ENCODE assay signal across 26 mouse cellular contexts in genomic region chr1:78483430-78483829, GRCm38 (mm10). TPM values are rescaled to one million over a fixed set of nuclear protein-coding genes. Genes with fewer than 3 reads are reported as not detected.
DNase-seq lines count a peak whose midpoint lies in the region; ATAC-seq lines count a peak whose summit lies in the region.
"Had no signal": no experiment of that assay in that cellular context is flagged by ENCODE, and none has a peak within 500 bp of the region (broad histone marks: within the 10 kb centered on the region; RNA-seq: fewer than 3 reads in every experiment).

No protein-coding gene starts in this region.

- H3K4me2 ChIP-seq in embryonic facial prominence, embryonic 13.5 days, result no peak overlapping the region
- H3K4me2 ChIP-seq in intestine, embryonic 15.5 days (replicated peaks), result peak overlapping the region; percentile 14; the same call in 1 of the 2 replicates
- no peak overlapping the region for H3K4me2 ChIP-seq in stomach, embryonic 16.5 days (ENCODE audit: low read depth, low read length)
- H3K4me2 ChIP-seq in hindbrain, embryonic 11.5 days (replicated peaks; ENCODE audit: low read depth, low read length), result no peak overlapping the region
- H3K4me2 ChIP-seq: embryonic facial prominence, embryonic 12.5 days; forebrain, embryonic 12.5 days; heart, embryonic 13.5 days; hindbrain, embryonic 12.5 days had no signal

- no peaks in the 10 kb centered on the region for H3K27me3 ChIP-seq in embryonic facial prominence, embryonic 13.5 days
- no peaks in the 10 kb centered on the region for H3K27me3 ChIP-seq in embryonic facial prominence, embryonic 10.5 days (replicated peaks; ENCODE audit: low read depth, poor library complexity, severe bottlenecking)
- H3K27me3 ChIP-seq in intestine, embryonic 15.5 days (replicated peaks), result no peaks in the 10 kb centered on the region
- H3K27me3 ChIP-seq in stomach, embryonic 16.5 days (ENCODE audit: control insufficient read depth, insufficient read depth, low read length), result no peaks in the 10 kb centered on the region
- no peaks in the 10 kb centered on the region for H3K27me3 ChIP-seq in hindbrain, embryonic 11.5 days (ENCODE audit: control insufficient read depth, insufficient read depth, low read length)
- H3K27me3 ChIP-seq: embryonic facial prominence, embryonic 12.5 days; forebrain, embryonic 12.5 days; heart, embryonic 13.5 days; hindbrain, embryonic 12.5 days had no signal

- 84% methylated on average over 3 of the region's 3 CpGs for WGBS in embryonic facial prominence, embryonic 13.5 days
- 85% methylated on average over 3 of the region's 3 CpGs for WGBS in embryonic facial prominence, embryonic 10.5 days
- 60% methylated on average over 3 of the region's 3 CpGs for WGBS in intestine, embryonic 15.5 days
- WGBS in macrophage (ENCODE audit: missing documents), result 97% methylated on average over 3 of the region's 3 CpGs
- WGBS in stomach, embryonic 16.5 days, result 66% methylated on average over 3 of the region's 3 CpGs
- 93% methylated on average over 3 of the region's 3 CpGs for WGBS in hindbrain, embryonic 11.5 days

- H3K4me1 ChIP-seq in embryonic facial prominence, embryonic 13.5 days, result peaks cover 36% of the 10 kb centered on the region
- peaks cover 28% of the 10 kb centered on the region for H3K4me1 ChIP-seq in embryonic facial prominence, embryonic 10.5 days
- H3K4me1 ChIP-seq in intestine, embryonic 15.5 days (replicated peaks), result peaks cover 13% of the 10 kb centered on the region; the same call in 1 of the 2 replicates
- H3K4me1 ChIP-seq in stomach, embryonic 16.5 days (ENCODE audit: control insufficient read depth, insufficient read depth, low read length), result peaks cover 9% of the 10 kb centered on the region
- H3K4me1 ChIP-seq in hindbrain, embryonic 11.5 days (replicated peaks; ENCODE audit: control insufficient read depth, insufficient read depth, low read length), result no peaks in the 10 kb centered on the region

- DNase-seq in embryonic facial prominence, embryonic 10.5 days (ENCODE audit: low spot score), result no peak
- DNase-seq in kidney, adult 8-10 months, result no peak
- no peak for DNase-seq in hindbrain, embryonic 11.5 days (ENCODE audit: low spot score)
- DNase-seq in gastrocnemius, adult 18-20 months (ENCODE audit: low spot score), result no peak
- DNase-seq: adrenal gland, postnatal 10 days; B cell, adult 2 months; cerebellum, adult 2 months; cerebellum, postnatal 10 days; embryo, embryonic 11 days; gastrocnemius, postnatal 14 days; heart, postnatal 36 days had no signal

- H3K36me3 ChIP-seq in embryonic facial prominence, embryonic 13.5 days, result peaks cover 19% of the 10 kb centered on the region
- H3K36me3 ChIP-seq in embryonic facial prominence, embryonic 10.5 days (replicated peaks), result peaks cover 36% of the 10 kb centered on the region
- peaks cover 4% of the 10 kb centered on the region; the same call in 1 of the 2 replicates for H3K36me3 ChIP-seq in intestine, embryonic 15.5 days
- H3K36me3 ChIP-seq in macrophage (ENCODE audit: inconsistent target), result peaks cover 21% of the 10 kb centered on the region; the same call in 1 of the 2 replicates
- H3K36me3 ChIP-seq in stomach, embryonic 16.5 days (ENCODE audit: control insufficient read depth, insufficient read depth, low read length), result peaks cover 4% of the 10 kb centered on the region; the same call in 1 of the 2 replicates
- H3K36me3 ChIP-seq in hindbrain, embryonic 11.5 days (ENCODE audit: control insufficient read depth, insufficient read depth, low read length), result no peaks in the 10 kb centered on the region

- peaks cover 82% of the 10 kb centered on the region for H3K79me2 ChIP-seq in macrophage (ENCODE audit: inconsistent target)

- H3K9ac ChIP-seq in embryonic facial prominence, embryonic 13.5 days, result no peak overlapping the region
- no peak overlapping the region for H3K9ac ChIP-seq in intestine, embryonic 15.5 days
- H3K9ac ChIP-seq in stomach, embryonic 16.5 days (ENCODE audit: low read length), result no peak overlapping the region
- H3K9ac ChIP-seq in hindbrain, embryonic 11.5 days (ENCODE audit: low read depth, low read length), result no peak overlapping the region
- H3K9ac ChIP-seq: embryonic facial prominence, embryonic 12.5 days; forebrain, embryonic 12.5 days; heart, embryonic 13.5 days; hindbrain, embryonic 12.5 days had no signal

- no peaks in the 10 kb centered on the region for H3K9me3 ChIP-seq in embryonic facial prominence, embryonic 13.5 days
- H3K9me3 ChIP-seq in embryonic facial prominence, embryonic 10.5 days, result no peaks in the 10 kb centered on the region
- H3K9me3 ChIP-seq in intestine, embryonic 15.5 days, result no peaks in the 10 kb centered on the region
- no peaks in the 10 kb centered on the region for H3K9me3 ChIP-seq in stomach, embryonic 16.5 days (replicated peaks; ENCODE audit: control insufficient read depth, low read length)
- H3K9me3 ChIP-seq in hindbrain, embryonic 11.5 days (ENCODE audit: control insufficient read depth, low read length), result no peaks in the 10 kb centered on the region
- H3K9me3 ChIP-seq: embryonic facial prominence, embryonic 12.5 days; forebrain, embryonic 12.5 days; G1E; heart, embryonic 13.5 days; hindbrain, embryonic 12.5 days had no signal

- peak overlapping the region; percentile 68; the same call in 1 of the 2 replicates for H3K27ac ChIP-seq in embryonic facial prominence, embryonic 13.5 days
- no peak overlapping the region for H3K27ac ChIP-seq in embryonic facial prominence, embryonic 10.5 days (replicated peaks)
- peak overlapping the region; percentile 63 for H3K27ac ChIP-seq in intestine, embryonic 15.5 days
- peak overlapping the region; percentile 93 for H3K27ac ChIP-seq in macrophage
- H3K27ac ChIP-seq in stomach, embryonic 16.5 days (ENCODE audit: low read length), result peak overlapping the region; percentile 67
- no peak overlapping the region for H3K27ac ChIP-seq in hindbrain, embryonic 11.5 days (ENCODE audit: low read depth, low read length)
- H3K27ac ChIP-seq: embryonic facial prominence, embryonic 12.5 days; forebrain, embryonic 12.5 days; heart, embryonic 13.5 days; hindbrain, embryonic 12.5 days had no signal

- ATAC-seq in embryonic facial prominence, embryonic 13.5 days (ENCODE audit: insufficient number of reproducible peaks, insufficient read depth, low FRiP score, low TSS enrichment, low read depth), result no peak
- peak; percentile 89 for ATAC-seq in intestine, embryonic 15.5 days
- peak; percentile 85 for ATAC-seq in stomach, embryonic 16.5 days (ENCODE audit: insufficient read depth, low FRiP score)
- ATAC-seq in hindbrain, embryonic 11.5 days (ENCODE audit: low FRiP score), result no peak
- ATAC-seq: CD4-positive, CD25-positive, alpha-beta regulatory T cell, adult 4 months; forebrain, embryonic 16.5 days; hindbrain, embryonic 16.5 days had no signal

- no peak overlapping the region for H3K4me3 ChIP-seq in embryonic facial prominence, embryonic 13.5 days
- H3K4me3 ChIP-seq in embryonic facial prominence, embryonic 10.5 days, result no peak overlapping the region
- H3K4me3 ChIP-seq in intestine, embryonic 15.5 days (replicated peaks), result no peak overlapping the region
- no peak overlapping the region for H3K4me3 ChIP-seq in macrophage (ENCODE audit: inconsistent target)
- H3K4me3 ChIP-seq in stomach, embryonic 16.5 days (replicated peaks; ENCODE audit: low read length), result no peak overlapping the region
- H3K4me3 ChIP-seq in hindbrain, embryonic 11.5 days (ENCODE audit: low read depth, low read length), result no peak overlapping the region
- H3K4me3 ChIP-seq: embryonic facial prominence, embryonic 12.5 days; forebrain, embryonic 12.5 days; heart, embryonic 13.5 days; hindbrain, embryonic 12.5 days had no signal

RNA-seq across cellular contexts. Expression of gene Farsb, which starts 5.3 kb away (rescaled TPM):
- 140 and 142 TPM in 2 replicates for polyA plus RNA-seq in embryonic facial prominence, embryonic 13.5 days (2015; fragmentation: Nextera tagmentation; extraction: Ambion mirVana)
- 152 and 155 TPM in 2 replicates for polyA plus RNA-seq in embryonic facial prominence, embryonic 10.5 days (2016; fragmentation: Nextera tagmentation; extraction: Ambion mirVana)
- polyA plus RNA-seq in intestine, embryonic 15.5 days (2015; fragmentation: Nextera tagmentation; extraction: Ambion mirVana), result 169 and 187 TPM in 2 replicates
- total RNA-seq in macrophage (2018; cell fraction: chromatin; rRNA removed), result 100 to 1,000 TPM in 2 of 26 experiments, 10 to 100 TPM in 24; 11.0 to 107 (median 50.1) TPM
- total RNA-seq in macrophage (2018; cell fraction: cytosol; rRNA removed), result 10 to 100 TPM; 42.8 to 60.5 (median 54.4) TPM
- 10 to 100 TPM; 12.4 to 74.4 (median 29.4) TPM for total RNA-seq in macrophage (2018; cell fraction: nucleus; rRNA removed)
- 50.9 to 101 TPM (median 89.1 TPM) in 3 replicates for polyA plus RNA-seq in macrophage (2018)
- 144 and 147 TPM in 2 replicates for polyA plus RNA-seq in stomach, embryonic 16.5 days (2015; fragmentation: Nextera tagmentation; extraction: Ambion mirVana)
- 146 and 152 TPM in 2 replicates for polyA plus RNA-seq in hindbrain, embryonic 11.5 days (2014; fragmentation: Nextera tagmentation; extraction: Ambion mirVana)
- total RNA-seq in gastrocnemius, adult 18-20 months (2021), result 10 to 100 TPM; 53.3 to 57.7 TPM

RNA-seq across cellular contexts. Expression of gene Mogat1, which starts 27.4 kb away (rescaled TPM):
- 0.44 and 0.65 TPM in 2 replicates for polyA plus RNA-seq in embryonic facial prominence, embryonic 13.5 days (2015; fragmentation: Nextera tagmentation; extraction: Ambion mirVana)
- 0.45 and 0.91 TPM in 2 replicates for polyA plus RNA-seq in embryonic facial prominence, embryonic 10.5 days (2016; fragmentation: Nextera tagmentation; extraction: Ambion mirVana)
- not detected in 2 replicates for polyA plus RNA-seq in intestine, embryonic 15.5 days (2015; fragmentation: Nextera tagmentation; extraction: Ambion mirVana)
- not detected for total RNA-seq in macrophage (2018; cell fraction: chromatin; rRNA removed)
- not detected for total RNA-seq in macrophage (2018; cell fraction: cytosol; rRNA removed)
- not detected for total RNA-seq in macrophage (2018; cell fraction: nucleus; rRNA removed)
- polyA plus RNA-seq in macrophage (2018), result not detected in 3 replicates
- polyA plus RNA-seq in stomach, embryonic 16.5 days (2015; fragmentation: Nextera tagmentation; extraction: Ambion mirVana), result 0.47 and 0.49 TPM in 2 replicates
- polyA plus RNA-seq in hindbrain, embryonic 11.5 days (2014; fragmentation: Nextera tagmentation; extraction: Ambion mirVana), result 0.45 and 0.59 TPM in 2 replicates
- total RNA-seq in gastrocnemius, adult 18-20 months (2021), result not detected
- total RNA-seq: common myeloid progenitor, adult 5-6 weeks; heart, adult 8-10 months; heart, postnatal 36 days had no signal
- polyA plus RNA-seq: CD4-positive, CD25-positive, alpha-beta regulatory T cell, adult 4 months; forebrain, embryonic 12.5 days; G1E; heart, embryonic 13.5 days; hindbrain, embryonic 12.5 days had no signal

RNA-seq across cellular contexts. Expression of gene BC035947, which starts 28.5 kb away (rescaled TPM):
- 0.84 and 1.3 TPM in 2 replicates for polyA plus RNA-seq in embryonic facial prominence, embryonic 13.5 days (2015; fragmentation: Nextera tagmentation; extraction: Ambion mirVana)
- 0.20 and 0.54 TPM in 2 replicates for polyA plus RNA-seq in embryonic facial prominence, embryonic 10.5 days (2016; fragmentation: Nextera tagmentation; extraction: Ambion mirVana)
- 0.45 and 0.56 TPM in 2 replicates for polyA plus RNA-seq in intestine, embryonic 15.5 days (2015; fragmentation: Nextera tagmentation; extraction: Ambion mirVana)
- not detected for total RNA-seq in macrophage (2018; cell fraction: chromatin; rRNA removed)
- not detected for total RNA-seq in macrophage (2018; cell fraction: cytosol; rRNA removed)
- total RNA-seq in macrophage (2018; cell fraction: nucleus; rRNA removed), result not detected
- polyA plus RNA-seq in macrophage (2018), result not detected in 3 replicates
- 0.23 TPM in 1 of 2 replicates, not detected in the other for polyA plus RNA-seq in stomach, embryonic 16.5 days (2015; fragmentation: Nextera tagmentation; extraction: Ambion mirVana)
- polyA plus RNA-seq in hindbrain, embryonic 11.5 days (2014; fragmentation: Nextera tagmentation; extraction: Ambion mirVana), result 0.20 and 0.25 TPM in 2 replicates
- total RNA-seq in gastrocnemius, adult 18-20 months (2021), result not detected
- total RNA-seq: common myeloid progenitor, adult 5-6 weeks; gastrocnemius, postnatal 14 days; heart, adult 8-10 months; heart, postnatal 36 days had no signal
- polyA plus RNA-seq: G1E; heart, postnatal 0 days had no signal

Comparison
In these comparisons a context has a peak if more than half of its experiments do, and no peak if none do; other contexts are left out.
1. H3K27ac ChIP-seq: peak in embryonic facial prominence, embryonic 13.5 days (single experiment), intestine, embryonic 15.5 days (single experiment), macrophage (single experiment) and stomach, embryonic 16.5 days (single experiment); none in embryonic facial prominence, embryonic 10.5 days (single experiment) and hindbrain, embryonic 11.5 days (single experiment).
2. ATAC-seq: peak in intestine, embryonic 15.5 days (single experiment) and stomach, embryonic 16.5 days (single experiment); none in embryonic facial prominence, embryonic 13.5 days (single experiment) and hindbrain, embryonic 11.5 days (single experiment).